Mouse (Mus musculus) liver, embryonic 15.5 days (tissue): ENCODE measurements around the gene Spice1. TPM values are rescaled to one million over a fixed set of nuclear protein-coding genes. Genes with fewer than 3 reads are reported as not detected.

Experiments
- ATAC-seq: fragments of 200-750 bp; cut with Nextera tagmentation; 2 replicates; pipeline ENCODE4 v1.8.0; 2017; ENCODE audit warnings: moderate number of reproducible peaks, mild to moderate bottlenecking, moderate library complexity; ENCODE audit not compliant: insufficient read depth
- H3K27ac ChIP-seq: fragments of 300-500 bp; sonication (generic); replicated peaks from 2 replicates; pipeline ENCODE4 v1.5.1; 2015; ENCODE audit warnings: mild to moderate bottlenecking, inconsistent platforms
- H3K27me3 ChIP-seq: fragments of 300-500 bp; sonication (generic); 2 replicates; pipeline ENCODE4 v1.6.1; 2015; ENCODE audit warnings: mild to moderate bottlenecking, inconsistent platforms
- H3K36me3 ChIP-seq: fragments of 300-500 bp; sonication (generic); replicated peaks from 2 replicates; pipeline ENCODE4 v1.6.1; 2015; ENCODE audit warnings: moderate library complexity, mild to moderate bottlenecking, inconsistent platforms
- H3K4me1 ChIP-seq: fragments of 300-500 bp; sonication (generic); replicated peaks from 2 replicates; pipeline ENCODE4 v1.6.1; 2015; ENCODE audit warnings: inconsistent platforms
- H3K4me2 ChIP-seq: fragments of 300-500 bp; sonication (generic); 2 replicates; pipeline ENCODE4 v1.6.1; 2015; ENCODE audit warnings: moderate library complexity, mild to moderate bottlenecking, inconsistent platforms
- H3K4me3 ChIP-seq: fragments of 300-500 bp; sonication (generic); replicated peaks from 2 replicates; pipeline ENCODE4 v1.5.1; 2015; ENCODE audit warnings: mild to moderate bottlenecking, inconsistent platforms
- H3K9ac ChIP-seq: fragments of 300-500 bp; sonication (generic); 2 replicates; pipeline ENCODE4 v1.6.1; 2015; ENCODE audit warnings: moderate library complexity, mild to moderate bottlenecking, inconsistent platforms
- H3K9me3 ChIP-seq: fragments of 300-500 bp; sonication (generic); replicated peaks from 2 replicates; pipeline ENCODE4 v1.6.1; 2016; ENCODE audit warnings: inconsistent platforms
- WGBS: fragments of 180-500 bp; shearing (Covaris S2); methylation state at CpG from one replicate; pipeline ENCODE4 v1.1.7; 2015; ENCODE audit warnings: mixed read lengths; ENCODE audit not compliant: insufficient replicate concordance; 5-methylcytosine and 5-hydroxymethylcytosine counted together
- polyA plus RNA-seq: library from polyadenylated mRNA; unstranded; fragments of >200 nt; fragmentation: Nextera tagmentation; extraction: Ambion mirVana; gene quantifications from 2 replicates; pipeline ENCODE4 v1.2.1, GENCODE M21; 2015

Spice1 gene
- polyA plus RNA-seq, 1 experiment from 2014 or later = 7.8 TPM

DNA sequence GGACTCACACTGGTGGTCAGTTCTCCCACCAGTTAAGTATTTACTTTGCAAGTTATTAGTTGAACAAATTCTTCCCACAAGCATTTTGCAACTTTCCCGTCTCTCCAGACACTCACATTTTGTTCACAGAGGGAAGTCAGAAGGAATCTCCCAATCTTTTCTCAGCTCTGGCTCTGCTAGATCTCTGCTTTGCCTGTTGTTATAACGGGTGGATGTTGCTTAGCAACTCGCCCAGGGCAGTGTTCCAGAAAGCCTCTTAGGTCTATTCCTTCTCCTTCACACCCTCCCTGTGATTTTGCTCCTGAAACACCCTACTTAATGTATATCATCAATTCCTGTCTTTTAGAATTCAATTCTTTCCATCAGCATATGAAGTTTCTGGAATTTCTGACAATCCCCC, 76.6 kb downstream of the Spice1 start:
- no peaks in the 10 kb centered on the region for H3K9me3 ChIP-seq
- H3K27ac ChIP-seq = no peak overlapping the region
- no peak overlapping the region for H3K4me3 ChIP-seq
- no peaks in the 10 kb centered on the region for H3K27me3 ChIP-seq
- no peak overlapping the region for H3K4me2 ChIP-seq
- 48% methylated on average over 3 of the region's 3 CpGs for WGBS
- no peaks in the 10 kb centered on the region for H3K36me3 ChIP-seq
- no peak for ATAC-seq
- H3K4me1 ChIP-seq = no peaks in the 10 kb centered on the region
- no peak overlapping the region for H3K9ac ChIP-seq

GRCm38 (mm10) chr16:44428456-44428855, 81.5 kb downstream of the Spice1 start:
- WGBS = 47% methylated on average over 5 of the region's 5 CpGs
- Histone ChIP-seq H3K4me2 (no peak overlapping the region), H3K9ac (no peak overlapping the region), H3K36me3 (no peaks in the 10 kb centered on the region), H3K27me3 (no peaks in the 10 kb centered on the region), H3K27ac (no peak overlapping the region), H3K4me3 (no peak overlapping the region), H3K4me1 (no peaks in the 10 kb centered on the region), H3K9me3 (no peaks in the 10 kb centered on the region)
- ATAC-seq = no peak

GRCm38 (mm10) chr16:44430021-44430420, 83.1 kb downstream of the Spice1 start:
- 62% methylated on average over 7 of the region's 7 CpGs for WGBS
- Histone ChIP-seq H3K27ac (no peak overlapping the region), H3K4me2 (no peak overlapping the region), H3K9ac (no peak overlapping the region), H3K9me3 (no peaks in the 10 kb centered on the region), H3K36me3 (no peaks in the 10 kb centered on the region), H3K4me1 (no peaks in the 10 kb centered on the region), H3K27me3 (no peaks in the 10 kb centered on the region), H3K4me3 (no peak overlapping the region)
- no peak for ATAC-seq

DNA sequence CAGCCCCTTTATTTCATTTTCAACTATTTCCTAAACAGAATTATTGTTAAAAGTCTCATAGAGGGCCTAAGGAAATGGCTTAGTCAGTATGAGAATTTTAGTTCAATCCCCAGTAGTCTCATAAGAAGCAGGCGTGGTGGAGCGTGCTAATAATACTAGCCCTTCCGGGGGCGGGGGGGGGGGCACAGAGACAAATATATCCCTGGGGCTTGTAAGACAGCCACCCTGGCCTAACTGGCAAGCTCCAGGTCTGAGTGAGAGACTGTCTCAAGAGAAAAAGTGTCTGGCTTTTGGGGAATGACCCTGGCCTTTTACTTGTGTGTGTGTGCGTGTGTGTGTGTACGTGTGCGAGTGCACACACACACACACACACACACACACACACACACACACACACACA, 88.0 kb downstream of the Spice1 start:
- no peak overlapping the region for H3K4me3 ChIP-seq
- ATAC-seq = no peak
- H3K27ac ChIP-seq = no peak overlapping the region
- no peak overlapping the region for H3K9ac ChIP-seq
- no peaks in the 10 kb centered on the region for H3K36me3 ChIP-seq
- H3K27me3 ChIP-seq = no peaks in the 10 kb centered on the region
- H3K4me2 ChIP-seq = no peak overlapping the region
- H3K9me3 ChIP-seq = no peaks in the 10 kb centered on the region
- WGBS = 86% methylated on average over 7 of the region's 7 CpGs
- no peaks in the 10 kb centered on the region for H3K4me1 ChIP-seq

- Histone ChIP-seq H3K9ac (no peak overlapping the region), H3K4me2 (no peak overlapping the region), H3K4me1 (no peaks in the 10 kb centered on the region), H3K36me3 (no peaks in the 10 kb centered on the region), H3K27me3 (no peaks in the 10 kb centered on the region), H3K27ac (no peak overlapping the region), H3K9me3 (no peaks in the 10 kb centered on the region), H3K4me3 (no peak overlapping the region)
- WGBS = 44% methylated on average over 4 of the region's 4 CpGs
- no peak for ATAC-seq
These were observed 88.6 kb downstream of the Spice1 start for GRCm38 (mm10) chr16:44435481-44435880.

Other genes starting within 250 kb of the Spice1 start
- 23.1 and 23.3 TPM in 2 replicates for gene Atp6v1a, start 207.4 kb upstream of the Spice1 start, polyA plus RNA-seq
- 61.6 and 65.8 TPM in 2 replicates for gene Naa50, start 207.3 kb upstream of the Spice1 start, polyA plus RNA-seq
- 1.2 and 1.8 TPM in 2 replicates for gene Usf3, start 173.9 kb upstream of the Spice1 start, polyA plus RNA-seq
- gene Sidt1, start 13.9 kb upstream of the Spice1 start, polyA plus RNA-seq = 0.03 TPM in 1 of 2 replicates, not detected in the other
- gene Cfap44, start 47.7 kb downstream of the Spice1 start, polyA plus RNA-seq = 0.40 and 0.51 TPM in 2 replicates
- 0.43 and 0.59 TPM in 2 replicates for gene Boc, start 211.8 kb downstream of the Spice1 start, polyA plus RNA-seq